Mouse (Mus musculus) CH12.LX (cell line): Measurements from ENCODE around the gene Pdlim5. TPM values are rescaled to one million over a fixed set of nuclear protein-coding genes. Genes with fewer than 3 reads are reported as not detected.

Source experiments
- DNase-seq: peaks from one replicate; pipeline ENCODE4 v3.0.0-alpha.2; 2013; ENCODE audit errors: extremely low read depth
- H3K27ac ChIP-seq: 2 replicates; pipeline ENCODE4 v1.5.1; 2012; ENCODE audit warnings: low read depth, mild to moderate bottlenecking, control low read depth, moderate library complexity; ENCODE audit not compliant: insufficient read depth
- H3K27me3 ChIP-seq: replicated peaks from 2 replicates; pipeline ENCODE3; 2012; ENCODE audit warnings: inconsistent platforms
- H3K36me3 ChIP-seq, 2 experiments: replicated peaks in 1 of 2; 2 replicates each; pipeline versions ENCODE3 to v1.6.1; 2012; ENCODE audit warnings: inconsistent platforms in 1 of 2, low read length in 1 of 2, mild to moderate bottlenecking in 1 of 2, mixed read lengths in 1 of 2, moderate library complexity in 1 of 2; ENCODE audit not compliant: control insufficient read depth in 1 of 2, insufficient read depth in 1 of 2
- H3K4me1 ChIP-seq, 2 experiments: 2 replicates each; pipeline ENCODE4 v1.6.1; 2012; ENCODE audit warnings: inconsistent platforms in 1 of 2, moderate library complexity in 1 of 2; ENCODE audit not compliant: insufficient read depth in 2 of 2, control insufficient read depth in 1 of 2
- H3K4me2 ChIP-seq: 2 replicates; pipeline ENCODE4 v1.6.1; 2012; ENCODE audit warnings: low read depth, mild to moderate bottlenecking, control low read depth; ENCODE audit not compliant: poor library complexity, insufficient read depth, severe bottlenecking
- H3K4me3 ChIP-seq, 3 experiments: fragments of 150-350 bp in 1 of 3; sonication (generic) in 1 of 3; replicated peaks in 1 of 3; 2 replicates each; pipeline versions ENCODE3 to v1.5.1; 2011 to 2012; ENCODE audit warnings: low read depth in 2 of 3, low read length in 2 of 3, mild to moderate bottlenecking in 2 of 3, moderate library complexity in 2 of 3, control low read depth in 1 of 3, improper control_type of control experiment in 1 of 3, inconsistent platforms in 1 of 3, mixed read lengths in 1 of 3; ENCODE audit not compliant: poor library complexity in 1 of 3
- H3K79me2 ChIP-seq: replicated peaks from 2 replicates; pipeline ENCODE4 v1.6.1; 2012; ENCODE audit warnings: mild to moderate bottlenecking, moderate library complexity; ENCODE audit not compliant: control insufficient read depth, poor library complexity, insufficient read depth, severe bottlenecking; ENCODE audit errors: extremely low read depth
- H3K9ac ChIP-seq: 2 replicates; pipeline ENCODE4 v1.6.1; 2012; ENCODE audit warnings: low read depth, mild to moderate bottlenecking, control low read depth, moderate library complexity; ENCODE audit not compliant: insufficient read depth
- H3K9me3 ChIP-seq: replicated peaks from 2 replicates; pipeline ENCODE3; 2012; ENCODE audit warnings: low read length, inconsistent platforms, mixed read lengths
- BHLHE40 ChIP-seq: IDR thresholded peaks from 2 replicates; pipeline ENCODE4 v1.6.1; 2011; ENCODE audit warnings: mild to moderate bottlenecking, low read depth, low read length, improper control_type of control experiment
- CHD2 ChIP-seq: IDR thresholded peaks from 2 replicates; pipeline ENCODE4 v1.6.1; 2011; ENCODE audit warnings: low read length, improper control_type of control experiment
- CTCF ChIP-seq, 2 experiments: IDR thresholded peaks in 1 of 2; conservative IDR thresholded peaks in 1 of 2; 2 replicates each; pipeline ENCODE4 v1.5.1; 2011 to 2012; ENCODE audit warnings: low read depth in 2 of 2, low read length in 2 of 2, improper control_type of control experiment in 1 of 2, inconsistent platforms in 1 of 2, mild to moderate bottlenecking in 1 of 2, moderate library complexity in 1 of 2
- EP300 ChIP-seq: IDR thresholded peaks from 2 replicates; pipeline ENCODE4 v1.6.1; 2011; ENCODE audit warnings: low read length, improper control_type of control experiment
- IRF4 ChIP-seq: IDR thresholded peaks from 2 replicates; pipeline ENCODE4 v1.6.1; 2014; ENCODE audit warnings: low read depth, mild to moderate bottlenecking, inconsistent platforms, low read length, improper control_type of control experiment
- JUN ChIP-seq: IDR thresholded peaks from 2 replicates; pipeline ENCODE4 v1.6.1; 2011; ENCODE audit warnings: low read depth, mild to moderate bottlenecking, low read length, improper control_type of control experiment, moderate library complexity; ENCODE audit not compliant: insufficient read depth
- JUND ChIP-seq: conservative IDR thresholded peaks from 2 replicates; pipeline ENCODE4 v1.6.1; 2011; ENCODE audit warnings: low read depth, low read length, improper control_type of control experiment
- KAT2A ChIP-seq: IDR thresholded peaks from 2 replicates; pipeline ENCODE4 v1.6.1; 2012; ENCODE audit warnings: low read length, improper control_type of control experiment, inconsistent platforms; ENCODE audit not compliant: insufficient replicate concordance
- MAX ChIP-seq: IDR thresholded peaks from 2 replicates; pipeline ENCODE4 v1.6.1; 2011; ENCODE audit warnings: low read length, improper control_type of control experiment
- MAZ ChIP-seq: IDR thresholded peaks from 2 replicates; pipeline ENCODE4 v1.6.1; 2012; ENCODE audit warnings: low read depth, mild to moderate bottlenecking, inconsistent platforms, low read length, improper control_type of control experiment, moderate library complexity
- MEF2A ChIP-seq: IDR thresholded peaks from 2 replicates; pipeline ENCODE4 v1.6.1; 2014; ENCODE audit warnings: low read depth, mild to moderate bottlenecking, inconsistent platforms, low read length, improper control_type of control experiment, borderline replicate concordance
- NELFE ChIP-seq: IDR thresholded peaks from 2 replicates; pipeline ENCODE4 v1.6.1; 2011; ENCODE audit warnings: low read depth, low read length, improper control_type of control experiment
- NRF1 ChIP-seq: IDR thresholded peaks from 2 replicates; pipeline ENCODE4 v1.6.1; 2014; ENCODE audit warnings: low read depth, mild to moderate bottlenecking, inconsistent platforms, low read length, improper control_type of control experiment, moderate library complexity
- PAX5 ChIP-seq: IDR thresholded peaks from 2 replicates; pipeline ENCODE4 v1.6.1; 2012; ENCODE audit warnings: low read length, inconsistent platforms, mixed read lengths
- POLR2A ChIP-seq: IDR thresholded peaks from 2 replicates; pipeline ENCODE4 v1.6.1; 2011; ENCODE audit warnings: low read depth, mild to moderate bottlenecking, improper control_type of control experiment, low read length
- POLR2AphosphoS2 ChIP-seq: IDR thresholded peaks from 2 replicates; pipeline ENCODE4 v1.6.1; 2011; ENCODE audit warnings: low read depth, low read length, improper control_type of control experiment
- SMC3 ChIP-seq: IDR thresholded peaks from 2 replicates; pipeline ENCODE4 v1.6.1; 2011; ENCODE audit warnings: low read depth, low read length, improper control_type of control experiment
- TBP ChIP-seq: conservative IDR thresholded peaks from 2 replicates; pipeline ENCODE4 v1.6.1; 2011; ENCODE audit warnings: low read depth, low read length, improper control_type of control experiment
- TCF12 ChIP-seq: IDR thresholded peaks from 2 replicates; pipeline ENCODE4 v1.6.1; 2014; ENCODE audit warnings: low read depth, mild to moderate bottlenecking, inconsistent platforms, low read length, improper control_type of control experiment
- USF1 ChIP-seq: IDR thresholded peaks from 2 replicates; pipeline ENCODE4 v1.6.1; 2014; ENCODE audit warnings: low read depth, mild to moderate bottlenecking, inconsistent platforms, low read length, improper control_type of control experiment
- USF2 ChIP-seq: conservative IDR thresholded peaks from 2 replicates; pipeline ENCODE4 v1.6.1; 2011; ENCODE audit warnings: low read depth, low read length, improper control_type of control experiment
- ZC3H11A ChIP-seq: IDR thresholded peaks from 2 replicates; pipeline ENCODE4 v1.6.1; 2012; ENCODE audit warnings: low read depth, mild to moderate bottlenecking, inconsistent platforms, low read length, improper control_type of control experiment
- ZMIZ1 ChIP-seq: IDR thresholded peaks from 2 replicates; pipeline ENCODE4 v1.6.1; 2012; ENCODE audit warnings: low read depth, mild to moderate bottlenecking, inconsistent platforms, low read length, improper control_type of control experiment
- ZNF384 ChIP-seq: IDR thresholded peaks from 2 replicates; pipeline ENCODE4 v1.6.1; 2012; ENCODE audit warnings: low read depth, low read length, improper control_type of control experiment, inconsistent platforms
- dilution Hi-C: fragments of 300-500 bp; cut with MboI; formaldehyde crosslinking; loops from 2 replicates; pipeline ENCODE4 v1.14.3; 2020; ENCODE audit warnings: low sequenced_read_pairs; ENCODE audit not compliant: extremely low pct_unique_long_range_greater_than_20kb, extremely low pct_ligation_motif_present
- in situ Hi-C: fragments of 300-500 bp; cut with MboI; formaldehyde crosslinking; loops from 3 replicates; pipeline ENCODE4 v1.14.3; 2019; ENCODE audit warnings: low sequenced_read_pairs, low pct_ligation_motif_present, low pct_unique_long_range_greater_than_20kb, mixed read lengths
- polyA plus RNA-seq: library from polyadenylated mRNA; unstranded; fragments of >175 nt; gene quantifications from 2 replicates; pipeline ENCODE4 v1.2.1, GENCODE M21; 2012; ENCODE audit warnings: low read depth; ENCODE audit not compliant: insufficient read length
- total RNA-seq, 2 experiments: library from RNA; depleted of rRNA; stranded (reverse); fragments of 300-350 nt in 1 of 2; fragments of >200 nt in 1 of 2; gene quantifications; 2 replicates each; pipeline ENCODE4 v1.2.3; 2012 to 2014

Gene Pdlim5
- total and polyA plus RNA-seq, 3 experiments: 22.0 to 24.6 (median 22.8) TPM

DNA sequence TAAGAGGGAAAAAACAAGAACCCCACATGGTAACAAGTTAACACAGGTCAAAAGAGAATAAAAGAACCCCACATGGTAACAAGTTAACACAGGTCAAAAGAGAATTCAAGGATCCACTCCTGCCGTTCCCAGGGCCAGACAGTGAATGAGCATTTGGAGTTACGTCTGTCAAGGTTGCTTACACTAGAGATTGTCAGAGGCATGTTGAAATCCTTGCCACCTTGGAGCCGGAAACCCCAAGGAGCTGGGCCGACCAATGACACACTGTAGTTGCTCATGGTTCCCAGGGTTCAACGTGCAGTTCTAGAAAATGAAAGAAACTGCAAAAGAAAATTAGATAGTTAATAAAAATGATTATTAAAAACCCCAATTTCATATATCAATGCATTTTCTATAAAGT lies 4.0 kb downstream of the Pdlim5 start:
- Histone ChIP-seq H3K4me2 (no peak overlapping the region), H3K9me3 (no peaks in the 10 kb centered on the region), H3K4me1 (peaks cover 6 to 18% of the 10 kb centered on the region in 2 experiments; a peak in 3 of 4 replicates), H3K4me3 (no peak overlapping the region), H3K27me3 (no peaks in the 10 kb centered on the region), H3K27ac (no peak overlapping the region)
- TF ChIP-seq BHLHE40 (no peak), IRF4 (no peak), JUN (no peak), NELFE (no peak), EP300 (no peak), MAZ (no peak), TCF12 (no peak), POLR2A (no peak), MEF2A (no peak), PAX5 (no peak), JUND (no peak), MAX (no peak), ZMIZ1 (no peak), NRF1 (no peak), SMC3 (no peak), POLR2AphosphoS2 (no peak), TBP (no peak), KAT2A (no peak), CHD2 (no peak), CTCF (conservative IDR thresholded peaks at IDR 0.05 in 1 of 2, IDR thresholded peaks at IDR 0.05 in 1 of 2; ENCODE audit: low read depth in 2 of 2, low read length in 2 of 2) (no peak)
- TF ChIP-seq, all 38 proteins: peak for 0
- Histone ChIP-seq H3K36me3 (peaks cover 0 to 9% of the 10 kb centered on the region in 2 experiments), H3K79me2 (no peaks in the 10 kb centered on the region), H3K9ac (no peak overlapping the region)
- DNase-seq: no peak
- dilution Hi-C loops (no loop called here), in situ Hi-C loops (no loop called here)

DNA sequence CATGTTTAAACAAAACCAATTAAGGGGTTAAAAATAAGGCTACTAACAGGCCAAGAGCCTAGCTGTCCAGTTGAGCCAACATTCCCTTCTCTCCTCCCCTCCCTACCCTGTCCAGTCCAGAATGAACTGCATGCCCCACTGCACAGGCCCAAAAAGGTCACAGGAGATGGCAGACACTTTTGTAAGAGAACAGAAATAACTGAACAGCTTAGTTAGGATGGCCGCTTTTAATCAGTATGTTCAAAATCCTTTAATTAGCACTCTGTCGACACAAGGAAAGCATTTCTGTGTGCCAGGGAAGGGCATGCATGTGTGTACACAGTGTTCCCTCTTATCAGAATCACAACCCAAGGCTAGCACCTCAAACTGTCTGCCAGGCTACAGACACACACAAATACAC lies 5.2 kb downstream of the Pdlim5 start:
- no peak for TF ChIP-seq ZC3H11A
- no peak for TF ChIP-seq KAT2A
- no peak for TF ChIP-seq USF2
- TF ChIP-seq ZNF384: no peak
- no peak for TF ChIP-seq USF1
- peaks cover 6 to 12% of the 10 kb centered on the region in 2 experiments; a peak in 3 of 4 replicates for H3K4me1 ChIP-seq
- peaks cover 0 to 9% of the 10 kb centered on the region in 2 experiments for H3K36me3 ChIP-seq
- H3K4me3 ChIP-seq: no peak overlapping the region
- no peak overlapping the region for H3K4me2 ChIP-seq
- H3K27me3 ChIP-seq: no peaks in the 10 kb centered on the region
- in situ Hi-C loops: no loop called here
- no peaks in the 10 kb centered on the region for H3K79me2 ChIP-seq
- no peak overlapping the region for H3K9ac ChIP-seq
- dilution Hi-C loops: no loop called here
- no peak overlapping the region for H3K27ac ChIP-seq
- no peaks in the 10 kb centered on the region for H3K9me3 ChIP-seq
- no peak for DNase-seq
